Mouse (Mus musculus) limb, embryonic 14.5 days (tissue): ENCODE measurements around the gene Vrtn. TPM values are rescaled to one million over a fixed set of nuclear protein-coding genes. Genes with fewer than 3 reads are reported as not detected.

ENCODE experiments used
- ATAC-seq: fragments of 200-750 bp; cut with Nextera tagmentation; 2 replicates; pipeline ENCODE4 v1.8.0; 2017; ENCODE audit warnings: low read depth, moderate number of reproducible peaks, moderate TSS enrichment; ENCODE audit not compliant: low FRiP score
- DNase-seq: peaks from one replicate; pipeline ENCODE4 v3.0.0-alpha.2; 2015; ENCODE audit warnings: low spot score
- H3K27ac ChIP-seq: fragments of 300-500 bp; sonication (generic); replicated peaks from 2 replicates; pipeline ENCODE4 v1.5.1; 2014; ENCODE audit warnings: low read depth, mild to moderate bottlenecking, low read length, moderate library complexity, mixed read lengths
- H3K27me3 ChIP-seq: fragments of 300-500 bp; sonication (generic); 2 replicates; pipeline ENCODE4 v1.6.1; 2014; ENCODE audit warnings: low read length, mixed read lengths; ENCODE audit not compliant: control insufficient read depth, insufficient read depth
- H3K36me3 ChIP-seq: fragments of 300-500 bp; sonication (generic); 2 replicates; pipeline ENCODE4 v1.6.1; 2014; ENCODE audit warnings: mild to moderate bottlenecking, low read length, moderate library complexity, mixed read lengths; ENCODE audit not compliant: control insufficient read depth, insufficient read depth
- H3K4me1 ChIP-seq: fragments of 300-500 bp; sonication (generic); 2 replicates; pipeline ENCODE4 v1.6.1; 2014; ENCODE audit warnings: antibody characterized with exemption, low read length, mixed read lengths; ENCODE audit not compliant: control insufficient read depth, insufficient read depth
- H3K4me2 ChIP-seq: fragments of 300-500 bp; sonication (generic); replicated peaks from 2 replicates; pipeline ENCODE4 v1.6.1; 2014; ENCODE audit warnings: low read depth, mild to moderate bottlenecking, low read length, moderate library complexity; ENCODE audit not compliant: severe bottlenecking
- H3K4me3 ChIP-seq: fragments of 300-500 bp; sonication (generic); replicated peaks from 2 replicates; pipeline ENCODE4 v1.5.1; 2014; ENCODE audit warnings: low read length
- H3K9ac ChIP-seq: fragments of 300-500 bp; sonication (generic); 2 replicates; pipeline ENCODE4 v1.6.1; 2014; ENCODE audit warnings: mild to moderate bottlenecking, low read depth, low read length, moderate library complexity; ENCODE audit not compliant: severe bottlenecking
- H3K9me3 ChIP-seq: fragments of 300-500 bp; sonication (generic); 2 replicates; pipeline ENCODE4 v1.6.1; 2016; ENCODE audit warnings: low read length; ENCODE audit not compliant: control insufficient read depth
- POLR2A ChIP-seq: fragments of 200-500 bp; IDR thresholded peaks from 2 replicates; pipeline ENCODE4 v1.8.0; 2012; ENCODE audit warnings: inconsistent platforms, mild to moderate bottlenecking, moderate library complexity, borderline replicate concordance; ENCODE audit not compliant: insufficient read depth, insufficient read length; ENCODE audit errors: extremely low read depth
- WGBS: fragments of 180-500 bp; shearing (Covaris S2); extraction: QIAGEN DNeasy Blood & Tissue Kit; methylation state at CpG from one replicate; pipeline ENCODE4 v1.1.7; 2014; 5-methylcytosine and 5-hydroxymethylcytosine counted together
- polyA plus RNA-seq, 2 experiments: library from polyadenylated mRNA; depleted of rRNA in 1 of 2; stranded (reverse) in 1 of 2; unstranded in 1 of 2; fragments of >200 nt; fragmentation: Nextera tagmentation in 1 of 2; extraction: Ambion mirVana in 1 of 2; gene quantifications; 2 replicates each; pipeline versions ENCODE4 v1.2.1 to v1.2.3; 2012 to 2014

Vrtn gene
- polyA plus RNA-seq, 2 experiments = 0.06 TPM; not detected in 1

GRCm38 (mm10) chr12:84686176-84686575 is 45.4 kb downstream of the Vrtn start:
- H3K4me1 ChIP-seq = no peaks in the 10 kb centered on the region
- no peaks in the 10 kb centered on the region for H3K27me3 ChIP-seq
- no peak for DNase-seq
- H3K36me3 ChIP-seq = no peaks in the 10 kb centered on the region
- no peak overlapping the region for H3K9ac ChIP-seq
- 35% methylated on average over 4 of the region's 4 CpGs for WGBS
- H3K9me3 ChIP-seq = no peaks in the 10 kb centered on the region
- no peak overlapping the region for H3K27ac ChIP-seq
- TF ChIP-seq POLR2A = no peak
- no peak for ATAC-seq
- H3K4me3 ChIP-seq = no peak overlapping the region
- H3K4me2 ChIP-seq = no peak overlapping the region

GRCm38 (mm10) chr12:84687531-84687930 is 46.7 kb downstream of the Vrtn start:
- no peak for DNase-seq
- H3K9me3 ChIP-seq = no peaks in the 10 kb centered on the region
- H3K9ac ChIP-seq = no peak overlapping the region
- no peaks in the 10 kb centered on the region for H3K4me1 ChIP-seq
- H3K4me3 ChIP-seq = no peak overlapping the region
- no peak for ATAC-seq
- no peak overlapping the region for H3K27ac ChIP-seq
- H3K36me3 ChIP-seq = no peaks in the 10 kb centered on the region
- no peak overlapping the region for H3K4me2 ChIP-seq
- 84% methylated on average over 4 of the region's 4 CpGs for WGBS
- no peaks in the 10 kb centered on the region for H3K27me3 ChIP-seq
- no peak for TF ChIP-seq POLR2A

- H3K4me2 ChIP-seq = no peak overlapping the region
- no peak for ATAC-seq
- no peak overlapping the region for H3K9ac ChIP-seq
- no peaks in the 10 kb centered on the region for H3K36me3 ChIP-seq
- no peak overlapping the region for H3K4me3 ChIP-seq
- TF ChIP-seq POLR2A = no peak
- no peaks in the 10 kb centered on the region for H3K27me3 ChIP-seq
- WGBS = 80% methylated on average over 11 of the region's 11 CpGs
- no peak overlapping the region for H3K27ac ChIP-seq
- DNase-seq = no peak
- no peaks in the 10 kb centered on the region for H3K9me3 ChIP-seq
- no peaks in the 10 kb centered on the region for H3K4me1 ChIP-seq
Measured at GRCm38 (mm10) chr12:84689051-84689450, 48.2 kb downstream of the Vrtn start.

GRCm38 (mm10) chr12:84691347-84691746 is 50.5 kb downstream of the Vrtn start:
- no peak for TF ChIP-seq POLR2A
- Histone ChIP-seq H3K27me3 (peaks cover 3% of the 10 kb centered on the region; the same call in 1 of the 2 replicates), H3K4me1 (no peaks in the 10 kb centered on the region), H3K9me3 (no peaks in the 10 kb centered on the region), H3K4me2 (no peak overlapping the region), H3K36me3 (no peaks in the 10 kb centered on the region), H3K27ac (no peak overlapping the region), H3K4me3 (no peak overlapping the region), H3K9ac (no peak overlapping the region)
- DNase-seq (no peak), ATAC-seq (no peak)

GRCm38 (mm10) chr12:84692141-84692540 is 51.3 kb downstream of the Vrtn start:
- Histone ChIP-seq H3K27ac (no peak overlapping the region), H3K9ac (no peak overlapping the region), H3K36me3 (no peaks in the 10 kb centered on the region), H3K4me2 (no peak overlapping the region), H3K4me1 (no peaks in the 10 kb centered on the region), H3K9me3 (no peaks in the 10 kb centered on the region), H3K4me3 (no peak overlapping the region), H3K27me3 (peaks cover 4% of the 10 kb centered on the region; the same call in 1 of the 2 replicates)
- DNase-seq = no peak
- no peak for TF ChIP-seq POLR2A
- no peak for ATAC-seq
- 85% methylated on average over 6 of the region's 6 CpGs for WGBS
